Mouse (Mus musculus) right cerebral cortex, postnatal 10 days (tissue): ENCODE measurements at regions not wholly inside any gene's neighbourhood (a gene's known extent, or its start where the extent isn't known, plus 50 kb on each side); places are given as distances from the start of the nearest gene placed in this dataset.
"Not testable (repeated sequence)": the region's sequence is repeated elsewhere in the genome, so short reads cannot be mapped to it uniquely, and the experiment has no call there.

ENCODE experiments used
- DNase-seq, 2 experiments: peaks; one replicate each; pipeline ENCODE4 v3.0.0; 2021; ENCODE audit warnings: low spot score in 2 of 2

- DNase-seq, result no peak
These were observed 305.9 kb upstream of the Pkdcc start for GRCm38 (mm10) chr17:82909189-82909588.

DNA sequence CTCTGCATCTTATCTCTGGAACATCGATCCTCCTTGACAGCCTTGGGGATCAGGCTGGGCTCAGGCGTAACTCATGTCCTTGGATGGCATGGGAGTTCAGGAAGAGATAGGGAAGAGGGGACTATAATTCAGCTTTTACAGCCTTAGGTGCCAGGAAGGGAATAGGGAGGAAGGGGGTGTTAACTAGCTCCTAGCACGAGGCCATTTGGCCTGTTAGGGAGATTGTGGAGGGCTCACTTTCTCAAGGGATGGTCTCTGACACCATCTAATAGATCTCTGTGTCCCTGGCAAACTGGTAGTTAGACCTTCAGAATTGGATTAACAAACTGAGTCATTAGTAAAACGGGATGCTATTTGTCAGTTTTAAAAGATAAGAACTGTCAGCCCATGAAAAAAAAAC is 292.1 kb upstream of the Pkdcc start:
- DNase-seq, result not testable (repeated sequence)

DNA sequence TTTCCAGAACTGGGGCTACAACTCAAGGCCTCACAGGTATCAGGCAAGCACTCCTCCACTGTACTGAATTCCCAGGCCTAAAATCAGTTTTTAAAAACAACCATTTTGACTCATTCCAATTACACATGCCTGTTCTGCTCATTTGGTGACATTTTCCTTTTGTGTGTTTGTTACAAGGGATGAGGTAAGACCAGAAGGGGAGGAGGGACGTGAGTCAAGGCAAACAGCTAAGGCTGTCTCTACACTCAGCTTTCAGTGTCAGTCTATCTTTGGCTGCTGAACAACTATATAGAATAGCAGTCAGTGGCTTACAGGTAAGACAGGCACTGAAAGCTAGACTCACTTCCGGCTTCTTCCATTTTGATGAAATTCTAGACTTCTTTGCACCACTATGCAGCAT is 289.3 kb upstream of the Pkdcc start:
- DNase-seq, result no peak

DNA sequence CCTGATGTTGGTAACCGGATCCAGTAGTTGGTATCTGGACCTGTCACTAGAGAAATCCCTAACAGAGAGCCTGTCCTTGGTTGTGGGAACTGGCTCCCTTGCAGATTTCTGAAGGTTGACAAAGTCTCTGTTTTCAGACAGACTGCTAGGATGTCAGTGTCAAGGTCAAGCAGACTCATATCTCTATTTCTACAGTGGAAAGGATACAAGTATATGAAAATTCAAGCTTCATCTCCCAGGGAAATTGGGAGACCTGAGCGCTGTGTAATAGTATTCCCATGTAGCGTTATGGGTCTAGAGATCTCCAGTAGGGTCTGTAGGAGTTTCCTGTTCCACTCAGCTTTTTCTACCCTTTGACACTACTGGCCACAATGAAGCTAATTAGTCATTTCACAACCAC is 287.4 kb upstream of the Pkdcc start:
- DNase-seq, result no peak

DNA sequence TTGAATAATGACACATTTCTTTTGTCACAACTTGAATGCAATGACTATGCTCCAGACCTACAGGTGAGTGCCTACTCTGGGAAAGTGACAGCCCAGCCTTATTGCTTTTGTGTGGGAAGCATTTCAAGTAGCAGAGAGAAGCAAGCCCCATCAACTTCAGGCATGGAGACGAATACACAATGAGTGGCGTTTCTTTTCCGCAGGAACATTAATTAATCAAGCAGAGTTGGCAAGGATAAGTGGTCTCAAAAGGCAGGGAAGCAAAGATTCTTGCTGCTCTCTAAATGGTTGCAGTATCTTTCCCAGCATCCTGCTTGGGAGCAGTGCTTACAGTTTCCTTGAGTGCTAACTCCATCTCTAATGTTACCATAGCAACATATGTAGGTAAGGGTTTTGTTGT is 285.6 kb upstream of the Pkdcc start:
- peak in 1 of 2 experiments; percentile 28 for DNase-seq

DNA sequence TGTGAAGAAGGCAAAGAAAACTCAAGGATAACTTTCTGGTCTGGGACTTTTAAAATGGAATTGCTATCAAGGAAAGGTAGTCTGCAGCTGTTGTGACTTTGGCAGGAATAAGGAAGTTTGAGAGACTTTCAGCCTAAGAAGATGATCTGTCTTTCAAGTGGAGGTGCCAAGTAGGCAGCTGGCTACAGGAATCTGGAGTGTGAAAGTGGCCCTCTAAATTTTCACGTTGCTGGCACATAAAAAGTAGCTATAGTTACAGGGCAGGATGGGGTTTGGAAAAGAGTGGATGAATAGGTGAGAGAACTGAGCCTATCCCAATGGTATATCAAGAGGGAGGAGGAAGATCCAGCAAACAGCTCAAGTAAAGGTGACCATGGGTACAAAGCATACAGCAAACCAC is 284.4 kb upstream of the Pkdcc start:
- no peak for DNase-seq

DNA sequence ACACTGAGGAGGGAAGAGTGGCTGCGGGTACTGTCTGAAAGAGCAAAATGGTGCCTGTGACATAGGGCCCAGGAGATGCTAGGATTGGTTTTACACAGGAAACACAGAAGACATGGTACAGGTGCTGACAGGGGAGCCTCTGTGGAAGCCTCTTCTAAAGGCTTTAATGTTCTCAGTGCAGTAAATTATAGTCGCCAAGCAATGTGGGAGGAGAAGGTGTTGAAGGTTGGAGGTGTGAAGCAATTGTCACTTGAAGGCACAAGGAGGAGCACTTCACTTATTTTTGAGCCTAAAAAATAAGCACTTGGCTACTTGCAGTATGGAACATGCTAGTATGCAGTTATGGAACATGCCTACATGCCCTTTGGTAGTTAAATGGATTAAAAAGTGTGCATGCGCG is 283.6 kb upstream of the Pkdcc start:
- no peak for DNase-seq

DNA sequence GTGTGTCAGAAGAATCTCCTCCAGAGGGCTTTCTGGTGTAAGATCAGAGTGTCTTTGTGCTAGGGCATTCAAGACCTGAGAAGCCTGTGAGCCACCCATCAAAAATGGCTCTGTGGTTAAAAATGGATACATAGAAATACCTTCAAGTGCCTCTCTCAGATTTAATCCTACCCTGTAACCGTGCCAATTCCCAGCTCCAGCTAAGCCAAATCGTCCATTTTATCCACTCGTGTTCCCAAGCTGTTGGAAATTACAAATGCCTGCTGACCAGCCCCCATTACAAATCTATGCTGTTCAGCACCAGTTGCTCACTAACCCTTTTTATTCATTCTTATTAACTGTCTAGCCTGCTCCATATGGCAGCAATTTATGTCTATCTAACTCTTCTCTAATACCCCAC is 278.3 kb upstream of the Pkdcc start:
- DNase-seq, result no peak

DNA sequence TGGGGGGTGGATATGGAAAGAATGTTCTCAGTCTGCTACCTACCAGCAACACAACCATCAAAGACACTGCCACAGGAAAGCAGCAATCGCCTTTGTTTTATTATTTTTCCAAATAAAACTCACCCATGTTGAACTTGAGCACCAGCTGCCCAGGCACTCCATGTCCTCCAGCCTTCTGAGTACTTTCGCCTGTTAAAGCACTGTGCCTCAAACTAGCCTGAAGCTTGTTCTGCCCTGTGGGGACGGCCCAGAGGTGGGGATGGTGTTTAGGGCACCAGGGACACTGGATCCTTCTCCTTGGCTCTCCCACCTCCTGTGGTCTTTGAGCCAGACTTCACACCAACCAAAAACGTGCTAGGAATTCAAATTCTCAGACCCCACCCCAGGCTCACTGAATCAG is 269.0 kb upstream of the Pkdcc start:
- DNase-seq, result no peak

DNA sequence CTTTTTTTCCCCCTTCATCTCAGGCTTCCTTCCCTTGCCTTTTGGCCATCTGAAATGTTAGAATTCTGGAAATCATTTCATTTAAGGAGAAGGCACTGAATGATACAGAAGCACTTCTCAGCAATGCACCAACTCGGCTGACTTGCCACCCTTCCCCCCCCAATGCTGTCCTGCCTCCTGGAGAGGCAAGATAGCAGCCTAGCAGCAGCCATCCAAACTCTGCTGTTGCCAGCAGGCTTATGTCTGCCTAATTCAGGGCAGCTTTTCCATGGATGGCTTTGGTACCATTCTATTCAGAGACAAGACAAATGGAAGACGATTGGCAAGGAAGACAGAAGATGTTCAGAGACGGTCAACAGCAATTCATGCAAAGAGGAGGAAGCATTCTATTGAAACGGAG is 265.3 kb upstream of the Pkdcc start:
- no peak for DNase-seq

GRCm38 (mm10) chr17:82950268-82950667 is 264.8 kb upstream of the Pkdcc start:
- no peak for DNase-seq

- peak; percentile 22 to 37 for DNase-seq
These were observed 257.7 kb upstream of the Pkdcc start for GRCm38 (mm10) chr17:82957409-82957808.

GRCm38 (mm10) chr17:82963374-82963773 is 251.7 kb upstream of the Pkdcc start:
- DNase-seq, result peak in 1 of 2 experiments; percentile 19

GRCm38 (mm10) chr17:82999710-83000109 is 215.4 kb upstream of the Pkdcc start:
- DNase-seq, result no peak

GRCm38 (mm10) chr17:83000411-83000810 is 214.7 kb upstream of the Pkdcc start:
- DNase-seq, result no peak

GRCm38 (mm10) chr17:83001567-83001966 is 213.5 kb upstream of the Pkdcc start:
- DNase-seq, result no peak

DNA sequence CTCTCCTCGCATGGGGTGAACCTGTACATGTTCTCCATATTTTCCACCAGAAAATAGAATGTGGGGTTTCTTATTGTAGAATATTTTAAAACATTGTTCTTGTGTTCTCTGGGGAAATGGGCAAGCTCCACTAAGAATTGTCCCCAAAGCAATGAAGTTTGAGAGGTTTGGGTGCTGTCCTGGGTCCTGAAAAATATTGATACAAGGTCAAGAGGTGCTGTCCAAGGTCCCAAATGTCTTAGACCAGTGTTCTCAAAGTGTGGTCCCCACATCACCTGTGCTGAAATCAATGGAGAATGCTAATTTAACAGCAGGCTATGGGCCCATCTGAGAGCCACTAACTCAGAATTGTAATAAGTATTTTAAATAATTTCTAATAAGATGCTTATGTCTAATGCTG is 204.2 kb upstream of the Pkdcc start:
- no peak for DNase-seq

DNA sequence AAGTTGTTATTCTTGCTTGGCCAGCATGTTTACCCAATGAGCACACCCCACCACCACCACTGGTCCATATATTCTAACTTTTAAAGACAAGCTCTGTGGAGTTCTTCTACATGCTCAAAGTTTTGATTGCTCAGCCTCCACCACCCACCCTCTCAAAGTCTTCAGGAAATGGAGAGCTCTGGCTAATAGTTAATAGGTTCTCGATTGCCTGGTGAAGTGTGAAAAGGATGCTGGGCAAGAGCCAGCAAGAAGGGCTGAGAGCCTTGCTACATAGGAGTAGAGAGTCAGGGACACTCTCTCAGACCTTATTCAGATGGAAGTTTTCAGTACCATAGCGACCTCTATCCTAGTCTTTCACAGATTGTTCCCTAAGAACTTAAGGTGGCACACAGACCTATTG is 199.4 kb upstream of the Pkdcc start:
- DNase-seq, result no peak

DNA sequence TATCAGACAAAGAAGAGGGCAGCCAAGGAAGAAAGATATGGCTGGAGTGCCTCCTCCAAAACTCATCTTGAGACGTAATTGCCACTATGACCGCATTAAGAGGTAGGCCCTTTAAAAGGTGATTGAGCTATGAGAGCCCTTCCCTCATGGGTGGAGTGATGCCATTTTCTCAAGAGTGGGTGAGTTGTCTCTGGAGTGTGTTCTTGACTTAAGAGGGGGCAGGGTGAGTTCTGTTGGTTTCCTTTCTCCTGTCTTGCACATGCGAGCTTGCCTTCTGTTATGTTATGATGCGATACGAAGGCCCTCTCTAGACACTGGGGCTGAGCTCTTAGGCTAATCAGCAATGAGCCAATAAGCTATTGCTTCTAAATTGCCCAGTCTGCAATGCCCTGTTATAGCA is 198.2 kb upstream of the Pkdcc start:
- DNase-seq, result no peak

GRCm38 (mm10) chr17:83019267-83019666 is 195.8 kb upstream of the Pkdcc start:
- no peak for DNase-seq

- DNase-seq, result peak; percentile 61 to 63
These were observed 194.5 kb upstream of the Pkdcc start for GRCm38 (mm10) chr17:83020576-83020975.

DNA sequence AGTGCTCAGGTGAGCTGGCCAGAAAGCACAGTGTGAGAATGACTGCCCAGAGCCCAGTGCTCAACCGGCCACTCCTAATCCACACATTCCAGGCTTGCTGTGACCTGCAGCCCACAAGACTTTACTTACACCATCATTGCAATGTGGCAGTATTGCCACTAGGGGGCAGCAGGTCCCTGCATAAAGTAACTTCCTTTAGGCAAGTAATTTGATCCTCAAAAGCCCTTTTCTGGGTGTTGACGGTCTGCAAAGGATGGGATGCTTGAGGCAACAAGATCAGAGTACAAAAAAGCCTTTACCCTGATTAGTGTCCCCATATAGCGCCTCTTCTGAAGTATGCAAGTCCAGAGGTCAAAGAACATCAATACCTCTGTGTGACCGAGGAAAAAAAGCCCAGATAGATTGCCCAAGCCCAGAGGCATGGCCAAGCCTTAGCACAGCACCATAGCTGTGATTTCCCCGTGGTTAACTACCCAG is 189.7 kb upstream of the Pkdcc start:
- DNase-seq, result peak; percentile 81 to 89

DNA sequence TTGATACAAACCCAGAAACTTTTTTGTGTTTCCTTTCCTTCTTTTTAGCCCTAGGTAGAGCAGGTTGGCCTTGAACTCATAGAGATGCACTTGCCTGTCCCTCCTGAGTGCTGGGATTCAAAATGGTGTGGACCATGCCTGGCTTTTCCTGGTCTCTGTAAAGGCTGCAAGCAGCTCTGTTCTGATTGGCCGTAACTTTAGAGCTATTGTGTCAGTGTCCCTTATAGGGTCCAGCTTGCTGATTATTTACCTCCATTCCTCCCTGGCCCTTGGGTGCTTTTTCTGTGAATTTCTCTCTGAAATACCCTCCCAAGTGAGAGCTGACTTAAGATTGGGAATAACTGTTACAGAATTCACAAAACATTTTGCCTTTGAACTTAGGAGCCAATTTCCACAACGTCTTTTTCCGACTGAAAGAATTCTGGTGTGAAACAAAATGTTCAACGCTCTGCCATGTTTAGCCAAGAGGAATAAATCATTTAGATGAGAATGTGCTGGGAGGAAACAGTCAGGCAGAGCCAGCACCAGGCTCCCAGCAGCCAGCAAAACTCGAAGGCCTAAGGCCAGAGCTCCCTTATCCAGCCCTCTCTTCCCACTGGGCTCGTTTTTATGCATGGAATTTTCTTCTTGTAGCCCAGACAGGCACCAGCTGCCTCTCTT is 180.0 kb upstream of the Pkdcc start:
- DNase-seq, result no peak

DNA sequence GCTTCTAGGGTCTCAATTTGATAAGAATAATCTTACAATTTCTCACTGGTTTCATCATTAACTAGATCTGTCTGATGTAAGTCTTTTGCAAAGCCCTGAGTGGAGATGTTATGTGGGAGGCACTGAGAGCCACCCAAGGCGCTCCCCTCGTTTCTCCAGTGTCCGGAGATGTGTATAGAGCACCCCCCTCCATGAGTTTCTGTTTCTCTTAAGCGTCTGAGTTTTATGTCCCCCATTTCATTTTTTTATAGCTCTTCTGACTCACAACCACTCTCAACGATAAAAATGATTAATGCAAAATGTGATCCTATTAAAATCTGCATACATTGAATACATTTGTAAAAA is 179.5 kb upstream of the Pkdcc start:
- no peak for DNase-seq
